Mouse (Mus musculus) neural tube, embryonic 11.5 days (tissue): Measurements from ENCODE around the gene Akr1c18. TPM values are rescaled to one million over a fixed set of nuclear protein-coding genes. Genes with fewer than 3 reads are reported as not detected.
"Not testable (repeated sequence)": the region's sequence is repeated elsewhere in the genome, so short reads cannot be mapped to it uniquely, and the experiment has no call there.

Source experiments
- ATAC-seq: fragments of 200-750 bp; cut with Nextera tagmentation; 2 replicates; pipeline ENCODE4 v1.8.0; 2017; ENCODE audit warnings: moderate number of reproducible peaks, mild to moderate bottlenecking, moderate TSS enrichment, moderate library complexity; ENCODE audit not compliant: insufficient read depth, low FRiP score, low TSS enrichment
- DNase-seq: peaks from one replicate; pipeline ENCODE4 v3.0.0-alpha.2; 2015; ENCODE audit warnings: low spot score
- H3K27ac ChIP-seq: fragments of 300-500 bp; sonication (generic); 2 replicates; pipeline ENCODE4 v1.5.1; 2014; ENCODE audit warnings: low read depth, mild to moderate bottlenecking, low read length
- H3K27me3 ChIP-seq: fragments of 300-500 bp; sonication (generic); 2 replicates; pipeline ENCODE4 v1.6.1; 2014; ENCODE audit warnings: mild to moderate bottlenecking, low read length, mixed read lengths; ENCODE audit not compliant: control insufficient read depth, insufficient read depth
- H3K36me3 ChIP-seq: fragments of 300-500 bp; sonication (generic); 2 replicates; pipeline ENCODE4 v1.6.1; 2014; ENCODE audit warnings: mild to moderate bottlenecking, low read length, moderate library complexity, mixed read lengths; ENCODE audit not compliant: control insufficient read depth, insufficient read depth
- H3K4me1 ChIP-seq: fragments of 300-500 bp; sonication (generic); 2 replicates; pipeline ENCODE4 v1.6.1; 2014; ENCODE audit warnings: low read length, mixed read lengths; ENCODE audit not compliant: control insufficient read depth, insufficient read depth
- H3K4me2 ChIP-seq: fragments of 300-500 bp; sonication (generic); 2 replicates; pipeline ENCODE4 v1.6.1; 2014; ENCODE audit warnings: low read depth, mild to moderate bottlenecking, moderate library complexity
- H3K4me3 ChIP-seq: fragments of 300-500 bp; sonication (generic); 2 replicates; pipeline ENCODE4 v1.5.1; 2014; ENCODE audit warnings: low read depth, low read length
- H3K9ac ChIP-seq: fragments of 300-500 bp; sonication (generic); 2 replicates; pipeline ENCODE4 v1.6.1; 2014; ENCODE audit warnings: mild to moderate bottlenecking, low read length
- H3K9me3 ChIP-seq: fragments of 300-500 bp; sonication (generic); 2 replicates; pipeline ENCODE4 v1.6.1; 2016; ENCODE audit warnings: low read length; ENCODE audit not compliant: control insufficient read depth
- WGBS: fragments of 180-500 bp; shearing (Covaris S2); extraction: QIAGEN DNeasy Blood & Tissue Kit; methylation state at CpG from one replicate; pipeline ENCODE4 v1.1.7; 2014; 5-methylcytosine and 5-hydroxymethylcytosine counted together
- polyA plus RNA-seq: library from polyadenylated mRNA; unstranded; fragments of >200 nt; fragmentation: Nextera tagmentation; extraction: Ambion mirVana; gene quantifications from 2 replicates; pipeline ENCODE4 v1.2.1, GENCODE M21; 2014

Gene Akr1c18
- not detected in 2 replicates for polyA plus RNA-seq

DNA sequence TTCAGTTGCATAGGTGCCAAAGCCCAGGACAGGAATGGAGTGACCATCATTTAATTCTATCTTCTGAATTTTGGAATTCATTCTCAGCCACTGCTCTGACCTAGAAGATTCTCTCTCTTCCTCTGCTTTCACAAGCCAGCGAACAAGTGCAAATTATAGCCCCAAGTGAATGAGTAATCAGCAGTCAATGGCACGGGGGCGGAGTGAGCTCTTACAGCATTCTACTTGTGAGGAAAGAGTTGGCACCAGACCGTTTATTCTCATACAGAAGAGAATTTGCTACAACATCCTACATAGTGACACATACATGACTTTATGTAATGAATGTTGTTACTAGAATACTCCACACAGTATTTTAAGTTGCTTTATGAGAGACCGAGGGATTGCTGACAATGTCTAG, at the start of gene Akr1c18:
TSS of gene Akr1c18 (minus strand) at position 137 of the 400 bp plus-strand sequence.
- WGBS: 61% methylated on average over 5 of the region's 5 CpGs
- no peak within 1 kb of the TSS for H3K4me3 ChIP-seq
- H3K9ac ChIP-seq: no peak within 1 kb of the TSS
- ATAC-seq: no peak
- H3K27me3 ChIP-seq: no peaks in the 10 kb centered on the region
- no peak within 1 kb of the TSS for H3K27ac ChIP-seq
- no peaks in the 10 kb centered on the region for H3K36me3 ChIP-seq
- no peak for DNase-seq
- no peak within 1 kb of the TSS for H3K4me2 ChIP-seq
- H3K4me1 ChIP-seq: no peaks in the 10 kb centered on the region
- no peaks in the 10 kb centered on the region for H3K9me3 ChIP-seq

DNA sequence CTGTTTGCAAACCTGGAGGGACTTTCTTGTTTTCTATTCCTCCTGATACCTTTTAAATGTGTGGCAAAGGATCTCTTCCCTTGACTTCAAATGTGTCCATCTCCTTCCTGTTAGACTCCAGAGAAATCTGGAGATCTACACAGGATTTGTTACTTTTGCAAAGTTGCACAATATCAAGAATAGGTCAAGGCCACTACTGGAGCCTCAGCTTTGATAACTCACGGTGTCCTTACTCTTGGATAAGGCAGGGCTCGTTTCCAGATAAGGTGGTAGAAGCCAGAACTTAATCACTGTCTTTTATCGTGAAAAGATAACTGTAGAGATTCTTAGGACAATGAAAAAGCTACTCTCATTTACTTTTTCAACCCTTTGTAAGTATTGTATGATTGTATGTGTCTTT, 42.1 kb upstream of the Akr1c18 start:
- Histone ChIP-seq H3K27me3 (no peaks in the 10 kb centered on the region), H3K36me3 (no peaks in the 10 kb centered on the region), H3K4me1 (no peaks in the 10 kb centered on the region), H3K4me2 (no peak overlapping the region), H3K4me3 (no peak overlapping the region), H3K27ac (no peak overlapping the region), H3K9ac (no peak overlapping the region), H3K9me3 (no peaks in the 10 kb centered on the region)
- DNase-seq (no peak), ATAC-seq (no peak)
- 83% methylated on average over 3 of the region's 3 CpGs for WGBS

DNA sequence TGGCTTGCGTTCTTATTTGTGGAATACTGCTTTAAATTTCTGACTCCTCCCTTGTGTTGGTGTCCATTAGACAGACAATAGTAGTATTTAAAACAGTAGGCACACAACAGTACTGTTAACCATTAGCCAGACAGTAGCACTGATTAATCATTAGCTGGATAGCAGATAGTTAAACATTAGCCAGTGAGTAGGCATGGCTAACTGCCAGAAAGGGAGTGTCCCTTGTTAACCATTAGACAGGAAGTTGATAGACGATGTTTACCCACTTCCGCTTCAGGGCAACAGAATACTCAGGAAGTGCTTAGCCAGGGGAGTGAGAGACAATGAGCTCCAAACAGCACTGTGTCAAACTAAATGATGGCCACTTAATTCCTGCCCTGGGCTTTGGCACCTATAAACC, 40.5 kb upstream of the Akr1c18 start, which contains the start of gene Akr1c13:
TSS of gene Akr1c13 (plus strand) at position 247 of the 400 bp plus-strand sequence.
- no peaks in the 10 kb centered on the region for H3K27me3 ChIP-seq
- no peaks in the 10 kb centered on the region for H3K4me1 ChIP-seq
- no peaks in the 10 kb centered on the region for H3K36me3 ChIP-seq
- no peak within 1 kb of the TSS for H3K4me3 ChIP-seq
- H3K9ac ChIP-seq: no peak within 1 kb of the TSS
- no peak within 1 kb of the TSS for H3K4me2 ChIP-seq
- 48% methylated on average over 3 of the region's 3 CpGs for WGBS
- ATAC-seq (no peak), DNase-seq (no peak)
- no peaks in the 10 kb centered on the region for H3K9me3 ChIP-seq
- H3K27ac ChIP-seq: no peak within 1 kb of the TSS

DNA sequence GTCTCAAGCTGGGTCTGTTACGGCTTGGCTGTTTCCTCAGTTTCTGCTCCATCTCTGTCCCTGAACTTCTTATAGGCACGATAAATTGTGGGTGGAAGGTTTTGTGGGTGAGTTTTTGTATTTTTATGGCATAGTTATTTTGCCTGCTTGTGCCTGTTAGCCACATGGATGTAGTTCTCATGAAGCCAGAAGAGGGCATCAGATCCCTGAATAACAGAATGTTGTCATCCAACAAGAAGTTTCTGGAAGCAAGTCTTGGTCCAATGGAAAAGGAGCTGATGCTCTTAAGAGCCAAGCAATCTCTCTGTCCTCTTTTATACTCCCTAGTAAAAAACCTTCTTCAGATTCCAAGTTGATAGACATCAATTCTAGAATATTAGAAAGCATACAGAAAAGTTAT, 37.7 kb upstream of the Akr1c18 start:
- H3K4me3 ChIP-seq: no peak overlapping the region
- ATAC-seq: no peak
- no peak for DNase-seq
- no peak overlapping the region for H3K9ac ChIP-seq
- no peaks in the 10 kb centered on the region for H3K9me3 ChIP-seq
- H3K4me2 ChIP-seq: no peak overlapping the region
- no peak overlapping the region for H3K27ac ChIP-seq
- H3K36me3 ChIP-seq: no peaks in the 10 kb centered on the region
- 87% methylated on average over 2 of the region's 2 CpGs for WGBS
- no peaks in the 10 kb centered on the region for H3K4me1 ChIP-seq
- no peaks in the 10 kb centered on the region for H3K27me3 ChIP-seq

DNA sequence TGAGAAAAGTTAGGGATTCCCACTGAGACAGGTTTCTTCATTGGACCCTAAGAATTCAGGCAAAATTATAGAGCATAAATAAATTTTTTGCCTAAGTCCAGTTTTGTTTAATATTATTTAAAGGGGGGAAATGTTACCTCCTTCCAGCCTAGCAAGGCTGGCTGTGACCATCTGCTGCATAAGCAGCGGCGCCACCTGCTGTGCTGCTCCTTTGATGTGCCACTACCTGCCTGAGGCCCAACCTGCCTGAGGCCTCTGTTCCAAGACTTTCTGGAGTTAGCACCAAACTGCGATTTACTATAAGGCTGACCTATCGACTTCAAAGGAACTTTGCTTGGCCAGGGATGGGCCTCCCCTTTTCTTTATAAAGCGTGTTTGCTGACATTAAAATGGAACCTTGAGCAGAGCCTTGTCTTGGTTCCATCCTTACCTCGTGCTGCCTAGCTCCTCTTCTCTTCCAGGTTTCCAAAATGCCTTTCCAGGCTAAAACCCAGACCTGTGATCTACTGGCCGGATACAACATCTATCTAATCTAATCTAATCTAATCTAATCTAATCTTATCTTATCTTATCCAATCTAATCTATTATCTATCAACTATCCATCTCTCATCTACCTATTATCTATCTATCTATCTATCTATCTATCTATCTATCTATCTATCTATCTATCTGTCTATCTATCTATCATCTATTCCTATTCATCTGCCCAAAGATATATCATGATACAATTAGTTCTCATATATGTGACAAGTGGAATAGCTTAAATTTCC, 36.4 kb upstream of the Akr1c18 start:
- not testable (repeated sequence) for H3K27me3 ChIP-seq, H3K4me2 ChIP-seq, H3K27ac ChIP-seq, DNase-seq, H3K4me3 ChIP-seq, H3K36me3 ChIP-seq, ATAC-seq, H3K4me1 ChIP-seq, H3K9ac ChIP-seq, H3K9me3 ChIP-seq
- WGBS: 78% methylated on average over 7 of the region's 7 CpGs

DNA sequence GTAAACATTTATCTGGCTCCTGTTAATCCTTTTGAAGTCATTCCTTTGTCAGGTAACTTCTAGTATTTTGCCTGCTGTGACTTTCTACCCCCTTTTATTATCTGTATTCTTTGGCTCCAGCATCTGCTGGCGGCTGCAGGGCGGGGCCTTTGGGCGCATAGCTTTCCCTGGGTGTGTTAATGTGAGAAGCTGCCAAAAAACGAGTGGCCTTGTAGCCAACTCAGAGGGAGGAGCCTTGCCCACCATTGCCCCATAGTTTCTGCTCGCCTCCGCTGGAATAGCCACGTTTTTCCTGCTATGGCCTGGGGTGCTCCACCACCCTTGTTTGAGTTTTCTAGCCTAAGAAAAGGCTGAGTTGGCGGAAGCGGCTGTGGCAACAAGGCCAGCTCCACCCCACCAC, 32.7 kb upstream of the Akr1c18 start:
- H3K27me3 ChIP-seq: no peaks in the 10 kb centered on the region

DNA sequence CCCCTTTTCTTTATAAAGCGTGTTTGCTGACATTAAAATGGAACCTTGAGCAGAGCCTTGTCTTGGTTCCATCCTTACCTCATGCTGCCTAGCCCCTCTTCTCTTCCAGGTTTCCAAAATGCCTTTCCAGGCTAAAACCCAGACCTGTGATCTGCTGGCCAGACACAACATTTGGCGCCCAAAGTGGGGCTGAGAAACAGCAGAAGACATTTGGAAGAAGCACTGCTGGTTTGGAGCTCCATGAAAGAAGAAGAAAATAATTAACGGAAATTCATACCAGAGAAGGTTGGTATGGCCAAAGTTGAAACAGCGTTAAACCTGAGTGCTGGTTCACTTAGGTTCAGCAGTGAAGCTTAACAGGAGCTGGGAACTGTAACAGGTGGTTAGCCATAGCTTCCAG, 30.9 kb upstream of the Akr1c18 start:
- not testable (repeated sequence) for H3K4me1 ChIP-seq, H3K9me3 ChIP-seq, H3K9ac ChIP-seq, H3K27ac ChIP-seq, H3K36me3 ChIP-seq, H3K4me3 ChIP-seq, H3K4me2 ChIP-seq, DNase-seq, H3K27me3 ChIP-seq, ATAC-seq
- WGBS: 89% methylated on average over 4 of the region's 4 CpGs

More for the DNA sequence above, 32.7 kb upstream of the Akr1c18 start:
- H3K4me3 ChIP-seq: no peak overlapping the region
- 66% methylated on average over 9 of the region's 9 CpGs for WGBS
- H3K36me3 ChIP-seq: no peaks in the 10 kb centered on the region
- ATAC-seq (no peak), DNase-seq (no peak)
- H3K27ac ChIP-seq: no peak overlapping the region
- no peaks in the 10 kb centered on the region for H3K9me3 ChIP-seq
- no peak overlapping the region for H3K4me2 ChIP-seq
- H3K4me1 ChIP-seq: no peaks in the 10 kb centered on the region
- no peak overlapping the region for H3K9ac ChIP-seq

DNA sequence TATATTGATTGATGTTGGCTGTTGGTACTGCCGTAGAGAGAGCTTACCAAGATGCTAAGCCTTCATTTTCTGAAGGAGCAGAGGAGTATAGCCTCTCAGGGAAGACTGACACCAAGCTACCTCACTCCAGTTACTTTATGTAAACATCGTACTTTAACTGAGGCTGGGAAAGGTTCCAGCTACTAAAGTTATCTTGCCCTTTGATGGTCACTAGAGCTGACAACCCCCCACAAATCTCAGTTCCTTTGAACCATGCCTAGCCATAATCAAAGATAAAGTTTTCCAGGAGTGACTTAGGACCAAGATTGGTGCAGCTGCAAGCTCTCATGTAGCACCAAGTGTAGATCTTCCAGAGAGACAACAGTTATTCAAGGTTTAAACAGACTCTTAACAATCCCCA, 22.5 kb upstream of the Akr1c18 start:
- 79% methylated on average over 2 of the region's 2 CpGs for WGBS
- Histone ChIP-seq H3K4me2 (no peak overlapping the region), H3K36me3 (no peaks in the 10 kb centered on the region), H3K9ac (no peak overlapping the region), H3K4me1 (no peaks in the 10 kb centered on the region), H3K9me3 (no peaks in the 10 kb centered on the region), H3K27me3 (no peaks in the 10 kb centered on the region), H3K4me3 (no peak overlapping the region), H3K27ac (no peak overlapping the region)
- no peak for ATAC-seq
- no peak for DNase-seq

DNA sequence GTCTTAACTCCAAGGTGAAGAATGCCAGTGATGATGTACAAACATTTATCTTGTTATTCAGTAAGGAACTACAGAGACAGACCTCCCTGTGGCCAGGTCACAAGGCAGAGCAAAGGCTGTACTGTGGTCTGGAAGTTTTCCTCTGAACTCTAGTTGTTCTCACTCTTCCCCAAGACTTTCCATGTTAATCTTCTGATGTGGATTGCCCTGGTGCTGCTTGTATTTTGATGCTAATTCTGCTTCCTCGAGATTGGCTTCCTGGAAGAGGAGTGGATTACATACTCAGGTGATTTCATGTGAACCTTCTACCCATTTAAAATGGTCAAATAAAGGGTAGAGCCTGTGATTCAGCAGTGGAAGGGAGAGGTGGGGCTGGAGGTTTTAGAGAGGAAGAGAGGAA, 17.6 kb upstream of the Akr1c18 start:
- no peak for ATAC-seq
- no peak overlapping the region for H3K4me2 ChIP-seq
- H3K9ac ChIP-seq: no peak overlapping the region
- no peak overlapping the region for H3K4me3 ChIP-seq
- H3K9me3 ChIP-seq: no peaks in the 10 kb centered on the region
- WGBS: 39% methylated on average over 1 of the region's 1 CpGs
- DNase-seq: no peak
- no peaks in the 10 kb centered on the region for H3K27me3 ChIP-seq
- no peak overlapping the region for H3K27ac ChIP-seq
- no peaks in the 10 kb centered on the region for H3K36me3 ChIP-seq
- H3K4me1 ChIP-seq: no peaks in the 10 kb centered on the region
